Mouse (Mus musculus) heart, postnatal 25 days (tissue): ENCODE results near the gene A930002H24Rik. TPM values are rescaled to one million over a fixed set of nuclear protein-coding genes. Genes with fewer than 3 reads are reported as not detected.
"Not testable (repeated sequence)": the region's sequence is repeated elsewhere in the genome, so short reads cannot be mapped to it uniquely, and the experiment has no call there.

Source experiments
- DNase-seq: peaks from one replicate; pipeline ENCODE4 v3.0.0; 2022; ENCODE audit warnings: low spot score
- intact Hi-C: fragments of 180-260 bp; cut with DNase I; formaldehyde crosslinking; loops from one replicate; pipeline ENCODE4 v1.15.1; 2025
- total RNA-seq, 2 experiments: library from RNA; stranded (reverse); gene quantifications; 2 replicates each; pipeline ENCODE4 v1.2.3; 2021

Gene A930002H24Rik
- not detected for total RNA-seq

GRCm38 (mm10) chr17:63863647-63864149 is at the start of gene A930002H24Rik:
Gene A930002H24Rik, minus strand, starts transcription at chr17:63863791.
- intact Hi-C loops = loop anchor here (10.0 kb wide), 1 partner anchor 741 kb away; the partner anchor contains the start of gene Man2a1
- peak; percentile 99 for DNase-seq

- no peak for DNase-seq
- intact Hi-C loops = no loop called here
Observed at GRCm38 (mm10) chr17:63909297-63909696, 45.7 kb upstream of the A930002H24Rik start.

GRCm38 (mm10) chr17:63897050-63897449 is 33.5 kb upstream of the A930002H24Rik start:
- no peak for DNase-seq
- intact Hi-C loops = no loop called here

- no peak for DNase-seq
- intact Hi-C loops = no loop called here
Observed at GRCm38 (mm10) chr17:63895829-63896228, 32.2 kb upstream of the A930002H24Rik start.

- DNase-seq = no peak
- intact Hi-C loops = no loop called here
Observed at GRCm38 (mm10) chr17:63890611-63891010, 27.0 kb upstream of the A930002H24Rik start.

DNA sequence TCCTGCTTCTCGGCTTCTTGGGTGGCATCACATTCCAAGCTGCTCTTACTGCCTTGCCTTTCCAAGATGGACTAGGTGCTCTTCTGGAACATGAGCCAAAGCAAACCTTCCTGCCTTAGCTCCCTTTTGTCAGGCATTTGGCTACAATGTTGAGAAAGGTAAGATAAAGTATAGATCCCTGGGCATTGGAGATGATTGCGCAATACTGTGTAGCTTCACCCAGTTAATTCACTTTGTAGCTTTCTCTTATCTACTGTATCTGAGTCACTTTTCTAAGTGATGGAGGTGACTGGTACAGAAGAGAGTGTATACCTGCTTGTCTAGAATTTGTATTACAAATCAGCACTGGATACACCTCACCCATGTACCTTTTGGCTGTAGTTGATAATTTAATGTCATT is 23.4 kb upstream of the A930002H24Rik start:
- intact Hi-C loops = no loop called here
- DNase-seq = no peak

DNA sequence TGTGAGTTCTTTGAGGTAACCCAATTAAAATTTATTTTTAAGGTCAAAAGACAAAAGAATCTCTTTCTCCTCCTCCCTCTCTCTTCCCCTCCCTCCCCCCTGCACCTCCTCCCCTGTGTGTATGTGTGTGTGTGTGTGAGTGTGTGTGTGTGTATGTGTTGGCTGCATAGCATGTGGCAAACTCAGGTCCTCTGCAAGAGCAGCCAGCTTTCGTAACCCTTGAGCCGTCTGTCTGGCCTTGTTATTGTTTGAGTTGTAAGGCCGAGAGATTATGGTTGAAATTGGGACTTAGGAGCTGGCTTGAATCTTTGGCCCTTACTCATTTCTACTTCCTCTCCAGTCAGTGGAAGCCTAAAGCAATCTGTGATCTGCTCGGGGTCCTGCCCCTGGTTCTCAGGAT is 16.4 kb upstream of the A930002H24Rik start:
- no peak for DNase-seq
- intact Hi-C loops = no loop called here

GRCm38 (mm10) chr17:63878889-63879288 is 15.3 kb upstream of the A930002H24Rik start:
- no peak for DNase-seq

GRCm38 (mm10) chr17:63871773-63872172 is 8.2 kb upstream of the A930002H24Rik start:
- DNase-seq = no peak
- intact Hi-C loops = loop anchor here (5.0 kb wide), 1 partner anchor 61 kb away; no protein-coding TSS in a partner anchor

More at GRCm38 (mm10) chr17:63878889-63879288, 15.3 kb upstream of the A930002H24Rik start:
- intact Hi-C loops = no loop called here

- DNase-seq = no peak
Observed at GRCm38 (mm10) chr17:63864171-63864571, 580 bp upstream of the A930002H24Rik start.

GRCm38 (mm10) chr17:63863012-63863630 is 470 bp downstream of the A930002H24Rik start, which contains the start of gene Fer:
Gene Fer, plus strand, starts transcription at chr17:63863062.
- intact Hi-C loops = loop anchor here (10.0 kb wide), 1 partner anchor 742 kb away; the partner anchor contains the start of gene Man2a1
- DNase-seq = no peak

More at GRCm38 (mm10) chr17:63864171-63864571, 580 bp upstream of the A930002H24Rik start:
- intact Hi-C loops = loop anchor here (10.0 kb wide), 1 partner anchor 741 kb away; the partner anchor contains the start of gene Man2a1

GRCm38 (mm10) chr17:63862399-63862798 is 1.2 kb downstream of the A930002H24Rik start:
- intact Hi-C loops = loop anchor here (10.0 kb wide), 1 partner anchor 742 kb away; the partner anchor contains the start of gene Man2a1
- no peak for DNase-seq

DNA sequence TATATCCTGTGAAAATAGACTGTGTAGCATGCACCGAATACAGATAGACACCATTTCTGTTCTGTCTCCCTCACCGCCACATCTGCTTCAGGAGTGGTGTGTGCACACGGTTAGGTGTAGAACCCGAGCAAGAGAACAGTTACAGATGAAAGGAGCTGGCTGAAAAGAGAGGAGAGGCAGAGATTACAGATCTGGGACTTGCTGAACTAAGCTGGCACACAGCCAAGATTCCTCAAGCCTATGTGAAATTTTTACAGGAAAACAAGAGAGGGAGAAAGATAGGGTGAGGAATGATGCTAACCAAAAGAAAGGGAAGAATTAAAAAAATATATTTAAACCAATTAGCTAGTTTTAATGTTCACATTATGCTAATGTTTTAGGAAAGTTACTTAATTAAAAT is 2.6 kb downstream of the A930002H24Rik start:
- DNase-seq = no peak
- intact Hi-C loops = loop anchor here (10.0 kb wide), 1 partner anchor 744 kb away; the partner anchor contains the start of gene Man2a1

DNA sequence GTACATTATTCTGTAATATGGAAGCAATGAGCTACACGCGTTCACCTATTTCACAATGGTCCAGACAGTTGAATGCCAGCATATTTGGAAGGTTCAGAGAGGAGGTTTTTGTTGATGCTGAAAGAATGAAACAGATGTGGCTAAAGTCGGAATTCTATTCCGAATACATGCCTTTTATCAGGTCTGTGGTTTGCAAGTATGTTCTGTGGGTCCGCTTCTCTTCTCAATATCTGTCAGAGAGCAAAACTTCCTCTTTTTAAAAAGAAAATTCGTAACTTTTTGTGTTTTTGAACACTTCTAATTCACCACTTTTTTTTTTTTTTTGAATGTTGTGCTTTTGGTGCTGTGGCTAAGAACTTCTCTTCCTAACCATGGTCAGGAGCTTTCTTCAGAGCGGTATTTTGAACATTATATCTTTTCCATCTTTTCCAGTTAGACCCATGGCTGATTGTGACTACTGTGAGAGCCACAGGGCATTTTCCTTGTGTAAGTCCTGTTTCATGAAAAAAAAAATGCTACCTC is 6.5 kb downstream of the A930002H24Rik start:
- intact Hi-C loops = no loop called here
- DNase-seq = no peak

- DNase-seq = no peak
- intact Hi-C loops = no loop called here
Observed at GRCm38 (mm10) chr17:63850016-63850415, 13.6 kb downstream of the A930002H24Rik start.

DNA sequence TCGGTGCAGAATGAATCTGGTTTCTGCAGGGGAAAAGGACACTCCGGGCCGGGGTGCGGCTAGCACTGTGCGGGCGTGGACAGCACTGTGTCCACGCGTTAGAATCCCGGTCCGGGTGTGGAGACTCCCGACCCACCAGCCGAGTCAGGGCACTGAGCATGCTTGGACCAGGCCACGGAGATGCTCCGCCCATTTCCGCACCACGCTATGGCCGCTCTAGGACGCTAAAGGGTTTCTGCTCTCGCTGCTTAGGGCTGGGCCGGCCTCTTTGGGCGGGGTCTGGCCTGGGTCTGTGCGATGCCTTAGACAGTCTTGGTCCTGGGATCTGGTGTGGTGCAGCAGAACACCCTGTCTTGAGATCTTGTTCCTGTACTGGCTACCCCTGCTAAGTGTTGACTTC is 14.0 kb downstream of the A930002H24Rik start:
- intact Hi-C loops = no loop called here
- peak; percentile 84 for DNase-seq

GRCm38 (mm10) chr17:63849151-63849550 is 14.4 kb downstream of the A930002H24Rik start:
- no peak for DNase-seq
- intact Hi-C loops = no loop called here

- DNase-seq, intact Hi-C loops: not testable (repeated sequence)
Observed at GRCm38 (mm10) chr17:63845766-63846165, 17.8 kb downstream of the A930002H24Rik start.

DNA sequence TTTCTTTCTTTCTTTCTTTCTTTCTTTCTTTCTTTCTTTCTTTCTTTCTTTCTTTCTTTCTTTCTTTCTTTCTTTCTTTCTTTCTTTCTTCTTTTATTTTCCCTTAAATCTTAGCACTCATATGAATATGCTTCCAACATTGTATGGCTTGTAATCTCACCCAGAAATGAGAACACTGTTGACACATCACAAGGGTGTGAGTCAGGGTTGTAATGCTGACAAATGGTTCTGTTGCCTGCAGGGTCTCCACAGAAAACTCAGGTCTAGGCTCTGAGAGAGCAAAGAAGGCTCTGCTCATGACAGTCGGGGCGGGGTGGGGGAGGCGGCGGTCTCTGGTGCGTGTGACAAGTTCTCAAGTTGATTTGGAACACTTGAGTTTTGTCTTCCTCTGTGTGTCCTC is 18.7 kb downstream of the A930002H24Rik start:
- intact Hi-C loops = no loop called here
- no peak for DNase-seq

GRCm38 (mm10) chr17:63842226-63842625 is 21.4 kb downstream of the A930002H24Rik start:
- no peak for DNase-seq
- intact Hi-C loops = no loop called here
